Mouse (Mus musculus) hindbrain, embryonic 13.5 days (tissue): ENCODE results near the gene Rprml. TPM values are rescaled to one million over a fixed set of nuclear protein-coding genes. Genes with fewer than 3 reads are reported as not detected.
"Not testable (repeated sequence)": the region's sequence is repeated elsewhere in the genome, so short reads cannot be mapped to it uniquely, and the experiment has no call there.

Experiments
- ATAC-seq: fragments of 200-750 bp; cut with Nextera tagmentation; 2 replicates; pipeline ENCODE4 v1.8.0; 2017; ENCODE audit warnings: moderate TSS enrichment; ENCODE audit not compliant: low FRiP score
- H3K27ac ChIP-seq: fragments of 300-500 bp; sonication (generic); 2 replicates; pipeline ENCODE4 v1.5.1; 2015; ENCODE audit warnings: inconsistent platforms, mild to moderate bottlenecking, moderate library complexity
- H3K27me3 ChIP-seq: fragments of 300-500 bp; sonication (generic); 2 replicates; pipeline ENCODE4 v1.6.1; 2015; ENCODE audit warnings: mild to moderate bottlenecking, inconsistent platforms
- H3K36me3 ChIP-seq: fragments of 300-500 bp; sonication (generic); 2 replicates; pipeline ENCODE4 v1.6.1; 2015; ENCODE audit warnings: mild to moderate bottlenecking, inconsistent platforms
- H3K4me1 ChIP-seq: fragments of 300-500 bp; sonication (generic); replicated peaks from 2 replicates; pipeline ENCODE4 v1.6.1; 2015; ENCODE audit warnings: inconsistent platforms
- H3K4me2 ChIP-seq: fragments of 300-500 bp; sonication (generic); 2 replicates; pipeline ENCODE4 v1.6.1; 2015; ENCODE audit warnings: inconsistent platforms, mild to moderate bottlenecking, moderate library complexity
- H3K4me3 ChIP-seq: fragments of 300-500 bp; sonication (generic); 2 replicates; pipeline ENCODE4 v1.5.1; 2015; ENCODE audit warnings: mild to moderate bottlenecking, inconsistent platforms
- H3K9ac ChIP-seq: fragments of 300-500 bp; sonication (generic); 2 replicates; pipeline ENCODE4 v1.6.1; 2015; ENCODE audit warnings: mild to moderate bottlenecking, inconsistent platforms
- H3K9me3 ChIP-seq: fragments of 300-500 bp; sonication (generic); 2 replicates; pipeline ENCODE4 v1.6.1; 2016; ENCODE audit warnings: inconsistent platforms
- WGBS: fragments of 180-500 bp; shearing (Covaris S2); methylation state at CpG from one replicate; pipeline ENCODE4 v1.1.7; 2015; 5-methylcytosine and 5-hydroxymethylcytosine counted together
- polyA plus RNA-seq: library from polyadenylated mRNA; unstranded; fragments of >200 nt; fragmentation: Nextera tagmentation; extraction: Ambion mirVana; gene quantifications from 2 replicates; pipeline ENCODE4 v1.2.1, GENCODE M21; 2015

Gene Rprml
- polyA plus RNA-seq, 1 experiment from 2014 or later, result not detected

- H3K9ac ChIP-seq, result peak overlapping the region; percentile 43; the same call in 1 of the 2 replicates
- H3K36me3 ChIP-seq, result 0 out of 2 replicates have a peak, but pooled peaks cover 3% of the 10 kb centered on the region
- 0 out of 2 replicates have a peak overlapping the region, but pooled peaks have one; percentile 21 for H3K4me2 ChIP-seq
- H3K9me3 ChIP-seq, result no peaks in the 10 kb centered on the region
- H3K4me1 ChIP-seq, result peaks cover 24% of the 10 kb centered on the region
- ATAC-seq, result peak; percentile 59
- no peak overlapping the region for H3K4me3 ChIP-seq
- peak overlapping the region; percentile 48; the same call in 1 of the 2 replicates for H3K27ac ChIP-seq
- peaks cover 5% of the 10 kb centered on the region; the same call in 1 of the 2 replicates for H3K27me3 ChIP-seq
- WGBS, result 28% methylated on average over 10 of the region's 10 CpGs
Measured at GRCm38 (mm10) chr11:103666181-103666906, 17.0 kb downstream of the Rprml start.

DNA sequence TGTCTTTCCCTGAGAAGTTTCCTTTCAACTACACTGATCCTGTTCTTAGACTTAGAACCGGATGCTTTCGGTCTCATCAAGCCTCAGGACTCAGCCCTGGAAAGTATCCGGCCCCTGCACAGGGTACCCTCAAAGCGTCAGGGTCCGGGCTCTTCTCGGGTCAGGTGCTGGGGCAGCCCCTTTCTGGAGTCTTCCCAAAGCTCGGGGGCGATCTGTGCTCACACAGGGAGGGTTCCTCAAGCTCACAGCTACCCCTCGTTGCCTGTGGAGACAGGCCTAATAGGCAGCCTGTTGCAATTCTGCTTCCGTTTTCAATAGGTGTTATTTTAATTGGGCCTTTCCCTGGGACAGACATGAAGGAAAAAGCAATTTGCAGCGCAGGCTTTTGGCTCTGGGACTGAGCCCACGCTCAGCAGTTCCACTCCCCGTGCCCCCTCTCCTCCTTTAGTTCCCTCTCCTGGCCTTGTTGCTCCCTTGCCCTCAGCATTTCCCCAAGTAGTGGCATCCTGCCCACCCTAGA lies 17.6 kb downstream of the Rprml start:
- H3K27ac ChIP-seq, result no peak overlapping the region
- no peaks in the 10 kb centered on the region for H3K9me3 ChIP-seq
- H3K4me1 ChIP-seq, result peaks cover 24% of the 10 kb centered on the region
- 0 out of 2 replicates have a peak, but pooled peaks have one; percentile 21 for ATAC-seq
- H3K4me2 ChIP-seq, result no peak overlapping the region
- H3K4me3 ChIP-seq, result no peak overlapping the region
- H3K27me3 ChIP-seq, result peaks cover 5% of the 10 kb centered on the region; the same call in 1 of the 2 replicates
- WGBS, result 54% methylated on average over 13 of the region's 13 CpGs
- 0 out of 2 replicates have a peak, but pooled peaks cover 3% of the 10 kb centered on the region for H3K36me3 ChIP-seq
- no peak overlapping the region for H3K9ac ChIP-seq

GRCm38 (mm10) chr11:103675556-103675955 lies 26.2 kb downstream of the Rprml start:
- peak; percentile 57; the same call in 1 of the 2 replicates for ATAC-seq
- no peaks in the 10 kb centered on the region for H3K4me1 ChIP-seq
- WGBS, result 44% methylated on average over 3 of the region's 3 CpGs
- no peak overlapping the region for H3K9ac ChIP-seq
- no peaks in the 10 kb centered on the region for H3K27me3 ChIP-seq
- no peaks in the 10 kb centered on the region for H3K9me3 ChIP-seq
- no peak overlapping the region for H3K4me2 ChIP-seq
- H3K4me3 ChIP-seq, result no peak overlapping the region
- peaks cover 54% of the 10 kb centered on the region for H3K36me3 ChIP-seq
- no peak overlapping the region for H3K27ac ChIP-seq

- not testable (repeated sequence) for H3K9me3 ChIP-seq
Measured at GRCm38 (mm10) chr11:103677042-103677441, 27.7 kb downstream of the Rprml start.

GRCm38 (mm10) chr11:103683667-103684334 lies 34.4 kb downstream of the Rprml start:
- 94% methylated on average over 11 of the region's 11 CpGs for WGBS
- Histone ChIP-seq H3K27me3 (no peaks in the 10 kb centered on the region), H3K36me3 (peaks cover 94% of the 10 kb centered on the region), H3K4me3 (no peak overlapping the region), H3K27ac (no peak overlapping the region), H3K9ac (no peak overlapping the region), H3K4me1 (no peaks in the 10 kb centered on the region), H3K4me2 (no peak overlapping the region), H3K9me3 (no peaks in the 10 kb centered on the region)
- no peak for ATAC-seq

More at GRCm38 (mm10) chr11:103677042-103677441, 27.7 kb downstream of the Rprml start:
- not testable (repeated sequence) for H3K4me3 ChIP-seq, ATAC-seq, H3K27ac ChIP-seq, H3K9ac ChIP-seq, H3K27me3 ChIP-seq, H3K4me1 ChIP-seq, H3K4me2 ChIP-seq
- 47% methylated on average over 2 of the region's 2 CpGs for WGBS
- H3K36me3 ChIP-seq, result peaks cover 65% of the 10 kb centered on the region

DNA sequence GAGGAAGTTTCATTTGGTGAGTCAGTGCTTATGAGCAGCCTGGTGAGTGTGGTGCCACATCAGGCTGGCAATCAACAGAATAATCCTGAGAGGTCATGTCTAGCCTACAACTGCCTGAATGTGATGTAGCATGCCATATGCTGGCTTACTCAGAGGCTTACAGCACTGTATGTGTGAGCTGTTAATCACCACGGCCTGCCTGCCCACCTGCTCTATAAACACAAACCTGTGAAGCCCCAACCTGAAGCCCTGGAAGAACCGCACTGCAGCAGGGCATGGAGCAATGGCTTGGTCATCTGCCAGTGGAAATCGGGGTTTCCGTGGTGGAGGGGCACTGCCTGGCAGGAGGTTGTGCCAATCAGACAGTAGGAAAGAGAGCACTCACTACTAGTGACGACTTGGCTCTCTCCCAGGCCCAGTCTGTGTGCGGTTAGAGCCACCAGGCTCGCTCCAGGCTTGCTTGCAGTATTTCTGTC lies 35.9 kb downstream of the Rprml start:
- Histone ChIP-seq H3K27ac (no peak overlapping the region), H3K4me1 (peaks cover 13% of the 10 kb centered on the region), H3K9ac (no peak overlapping the region), H3K27me3 (no peaks in the 10 kb centered on the region), H3K4me3 (no peak overlapping the region), H3K36me3 (peaks cover 81% of the 10 kb centered on the region), H3K9me3 (no peaks in the 10 kb centered on the region), H3K4me2 (no peak overlapping the region)
- no peak for ATAC-seq
- 89% methylated on average over 7 of the region's 7 CpGs for WGBS

- Histone ChIP-seq H3K27me3 (no peaks in the 10 kb centered on the region), H3K4me2 (no peak overlapping the region), H3K4me1 (peaks cover 18% of the 10 kb centered on the region), H3K9ac (no peak overlapping the region), H3K9me3 (no peaks in the 10 kb centered on the region), H3K4me3 (no peak overlapping the region), H3K36me3 (peaks cover 67% of the 10 kb centered on the region), H3K27ac (no peak overlapping the region)
- no peak for ATAC-seq
- 94% methylated on average over 6 of the region's 6 CpGs for WGBS
Measured at GRCm38 (mm10) chr11:103686706-103687105, 37.3 kb downstream of the Rprml start.

GRCm38 (mm10) chr11:103688271-103688979 lies 39.1 kb downstream of the Rprml start:
- H3K4me2 ChIP-seq, result no peak overlapping the region
- H3K27me3 ChIP-seq, result no peaks in the 10 kb centered on the region
- H3K9ac ChIP-seq, result no peak overlapping the region
- H3K9me3 ChIP-seq, result no peaks in the 10 kb centered on the region
- no peak for ATAC-seq
- peaks cover 50% of the 10 kb centered on the region for H3K36me3 ChIP-seq
- H3K4me1 ChIP-seq, result peaks cover 27% of the 10 kb centered on the region
- no peak overlapping the region for H3K4me3 ChIP-seq
- 75% methylated on average over 6 of the region's 6 CpGs for WGBS
- H3K27ac ChIP-seq, result no peak overlapping the region

DNA sequence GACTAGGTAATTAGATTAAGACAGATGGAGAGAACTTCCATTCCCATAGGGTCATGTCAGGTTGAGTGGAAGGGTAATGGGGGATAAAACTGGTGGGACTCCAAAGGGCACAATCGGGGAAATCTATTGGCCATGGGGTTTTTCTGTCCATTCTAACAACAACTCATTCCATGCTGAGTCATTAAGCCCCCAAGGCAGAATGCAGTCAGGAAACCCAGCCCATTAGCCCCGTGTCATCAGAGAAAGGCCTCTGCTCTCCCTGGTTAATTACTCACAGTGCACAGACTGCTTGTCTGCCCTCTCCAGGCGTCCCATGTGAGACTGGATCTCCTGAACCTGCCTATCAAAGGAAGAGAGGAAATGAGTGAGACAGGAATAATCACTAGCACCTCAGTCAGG lies 39.6 kb downstream of the Rprml start:
- no peak for ATAC-seq
- Histone ChIP-seq H3K36me3 (peaks cover 44% of the 10 kb centered on the region), H3K4me2 (no peak overlapping the region), H3K27me3 (no peaks in the 10 kb centered on the region), H3K4me1 (peaks cover 27% of the 10 kb centered on the region), H3K4me3 (no peak overlapping the region), H3K9me3 (no peaks in the 10 kb centered on the region), H3K27ac (no peak overlapping the region), H3K9ac (no peak overlapping the region)
- 39% methylated on average over 3 of the region's 3 CpGs for WGBS

GRCm38 (mm10) chr11:103691036-103691435 lies 41.7 kb downstream of the Rprml start:
- H3K36me3 ChIP-seq, result peaks cover 23% of the 10 kb centered on the region
- no peaks in the 10 kb centered on the region for H3K27me3 ChIP-seq
- no peak overlapping the region for H3K4me3 ChIP-seq
- ATAC-seq, result no peak
- H3K4me2 ChIP-seq, result no peak overlapping the region
- H3K4me1 ChIP-seq, result peaks cover 41% of the 10 kb centered on the region
- H3K9me3 ChIP-seq, result no peaks in the 10 kb centered on the region
- H3K27ac ChIP-seq, result no peak overlapping the region
- no peak overlapping the region for H3K9ac ChIP-seq
- whole genome bisulfite sequencing, result 86% methylated on average over 1 of the region's 1 CpGs

DNA sequence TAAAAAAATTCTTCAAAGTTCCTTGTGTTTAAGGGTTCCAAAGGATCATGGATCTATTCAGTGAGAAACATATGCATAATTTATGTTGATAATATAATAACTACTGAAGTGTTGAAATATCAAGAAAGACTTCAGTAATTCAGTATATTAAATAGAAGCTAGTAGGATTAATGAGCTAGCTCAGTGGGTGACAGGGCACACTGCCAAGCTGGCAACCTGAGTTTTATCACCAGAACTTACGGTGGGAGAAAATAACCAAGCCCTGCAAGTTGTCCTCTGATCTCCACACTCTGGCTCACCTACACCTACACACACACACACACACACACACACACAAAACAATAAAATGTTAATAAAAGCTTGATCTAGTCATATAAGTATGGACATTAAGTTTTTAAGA lies 43.9 kb downstream of the Rprml start:
- Histone ChIP-seq H3K4me3 (no peak overlapping the region), H3K27me3 (no peaks in the 10 kb centered on the region), H3K27ac (no peak overlapping the region), H3K9me3 (no peaks in the 10 kb centered on the region), H3K36me3 (0 out of 2 replicates have a peak, but pooled peaks cover 4% of the 10 kb centered on the region), H3K4me2 (no peak overlapping the region), H3K4me1 (peaks cover 51% of the 10 kb centered on the region), H3K9ac (no peak overlapping the region)
- 55% methylated on average over 1 of the region's 1 CpGs for WGBS
- ATAC-seq, result no peak
